8 mouse cellular contexts compared by ENCODE assay signal in genomic region chr5:136622721-136623542, GRCm38 (mm10). TPM values are rescaled to one million over a fixed set of nuclear protein-coding genes. Genes with fewer than 3 reads are reported as not detected.
DNase-seq lines count a peak whose midpoint lies in the region; ATAC-seq lines count a peak whose summit lies in the region.

No protein-coding gene starts in this region.

- H3K4me3 ChIP-seq in intestine, embryonic 14.5 days (ENCODE audit: low read depth, low read length), result peak overlapping the region; percentile 41
- H3K4me3 ChIP-seq in midbrain, embryonic 11.5 days (ENCODE audit: low read depth, low read length), result peak overlapping the region; percentile 28

- intact Hi-C loops in left cerebral cortex, postnatal 4 days (cut with DNase I), result loop anchor here (2.0 kb wide), 1 partner anchor 56 kb away; the partner anchor contains the start of gene Cux1

- no peak overlapping the region for H3K27ac ChIP-seq in intestine, embryonic 14.5 days (ENCODE audit: low read depth)
- no peak overlapping the region for H3K27ac ChIP-seq in midbrain, embryonic 11.5 days (ENCODE audit: low read depth, low read length)

- WGBS in intestine, embryonic 14.5 days, result 3% methylated on average over 43 of the region's 43 CpGs
- 3% methylated on average over 43 of the region's 43 CpGs for WGBS in midbrain, embryonic 11.5 days

- peak overlapping the region; percentile 23 for H3K9ac ChIP-seq in intestine, embryonic 14.5 days (ENCODE audit: low read length)
- H3K9ac ChIP-seq in midbrain, embryonic 11.5 days (ENCODE audit: low read length), result peak overlapping the region; percentile 24; the same call in 1 of the 2 replicates

- peak; percentile 56 for ATAC-seq in intestine, embryonic 14.5 days (replicated peaks; ENCODE audit: low FRiP score, low TSS enrichment, low read depth)
- peak; percentile 40; the same call in 1 of the 2 replicates for ATAC-seq in midbrain, embryonic 11.5 days (ENCODE audit: low FRiP score)

- no peaks in the 10 kb centered on the region for H3K36me3 ChIP-seq in intestine, embryonic 14.5 days (ENCODE audit: control insufficient read depth, insufficient read depth, low read length)
- H3K36me3 ChIP-seq in midbrain, embryonic 11.5 days (ENCODE audit: control insufficient read depth, insufficient read depth, low read length), result no peaks in the 10 kb centered on the region

- peak; percentile 59 to 90 for DNase-seq in adrenal gland, adult (ENCODE audit: inconsistent age in 2 of 2, low spot score in 1 of 2)
- peak; percentile 91 for DNase-seq in embryo, embryonic 10 days (ENCODE audit: low spot score)
- DNase-seq in gastrocnemius, postnatal 25 days, result peak; percentile 70
- peak; percentile 93 for DNase-seq in intestine, embryonic 14.5 days (ENCODE audit: low spot score)
- peak; percentile 59 for DNase-seq in left cerebral cortex, postnatal 4 days
- peak; percentile 98 for DNase-seq in midbrain, embryonic 11.5 days (ENCODE audit: low spot score, missing footprints)
- DNase-seq in right cerebral cortex, postnatal 4 days, result peak; percentile 74
- DNase-seq in yolk sac, embryonic 10.5 days (ENCODE audit: low spot score), result peak; percentile 85

- no peaks in the 10 kb centered on the region for H3K9me3 ChIP-seq in intestine, embryonic 14.5 days (ENCODE audit: control insufficient read depth, low read length)
- H3K9me3 ChIP-seq in midbrain, embryonic 11.5 days (ENCODE audit: control insufficient read depth, low read length), result no peaks in the 10 kb centered on the region

- peak overlapping the region; percentile 87 for H3K4me2 ChIP-seq in intestine, embryonic 14.5 days (ENCODE audit: low read length)
- H3K4me2 ChIP-seq in midbrain, embryonic 11.5 days, result peak overlapping the region; percentile 46

- no peaks in the 10 kb centered on the region for H3K27me3 ChIP-seq in intestine, embryonic 14.5 days (replicated peaks; ENCODE audit: control insufficient read depth, insufficient read depth, low read length)
- H3K27me3 ChIP-seq in midbrain, embryonic 11.5 days (ENCODE audit: control insufficient read depth, insufficient read depth, low read length), result peaks cover 7% of the 10 kb centered on the region; the same call in 1 of the 2 replicates

- peaks cover 19% of the 10 kb centered on the region for H3K4me1 ChIP-seq in intestine, embryonic 14.5 days (replicated peaks; ENCODE audit: control insufficient read depth, insufficient read depth, low read length)
- peaks cover 7% of the 10 kb centered on the region for H3K4me1 ChIP-seq in midbrain, embryonic 11.5 days (ENCODE audit: control insufficient read depth, insufficient read depth, low read length)

RNA-seq across cellular contexts. Expression of gene Cux1, which starts 55.6 kb away (rescaled TPM):
- total RNA-seq in gastrocnemius, postnatal 25 days (2021), result 10 to 100 TPM; 66.6 to 67.1 TPM
- polyA plus RNA-seq in intestine, embryonic 14.5 days (2014; fragmentation: Nextera tagmentation; extraction: Ambion mirVana), result 72.7 and 77.8 TPM in 2 replicates
- total RNA-seq in left cerebral cortex, postnatal 4 days (2021), result 100 to 1,000 TPM; 163 to 173 TPM
- 117 and 130 TPM in 2 replicates for polyA plus RNA-seq in midbrain, embryonic 11.5 days (2014; fragmentation: Nextera tagmentation; extraction: Ambion mirVana)
